ENCODE assay signal across 7 mouse cellular contexts in the genomic region with DNA sequence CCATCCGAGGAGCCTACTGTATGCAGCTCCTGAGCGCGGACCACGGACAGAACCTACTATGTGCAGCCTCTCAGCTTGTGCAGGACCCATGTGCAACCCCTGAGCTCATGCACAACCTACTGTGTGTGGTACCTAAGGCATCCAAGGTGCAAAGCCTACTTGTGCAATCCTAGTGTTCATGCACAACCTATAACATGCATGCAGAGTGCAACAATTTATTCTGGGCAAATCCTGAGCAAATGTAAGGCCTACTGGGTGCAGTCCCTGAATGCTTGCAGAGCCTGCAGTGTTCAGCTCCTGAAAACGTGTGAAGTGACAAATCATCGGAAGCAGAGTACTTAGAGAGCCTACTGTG. TPM values are rescaled to one million over a fixed set of nuclear protein-coding genes. Genes with fewer than 3 reads are reported as not detected.
DNase-seq lines count a peak whose midpoint lies in the region; ATAC-seq and TF ChIP-seq lines count a peak whose summit lies in the region.

No protein-coding gene starts in this region.

- no peaks in the 10 kb centered on the region for H3K9me3 ChIP-seq in forebrain, embryonic 13.5 days (replicated peaks)
- no peaks in the 10 kb centered on the region for H3K9me3 ChIP-seq in limb, embryonic 14.5 days (ENCODE audit: control insufficient read depth, low read length)
- H3K9me3 ChIP-seq in stomach, embryonic 14.5 days (ENCODE audit: control insufficient read depth, low read depth, low read length), result no peaks in the 10 kb centered on the region

- H3K4me3 ChIP-seq in lung, adult 2 months (replicated peaks; ENCODE audit: extremely low read depth, low read depth, low read length), result peak overlapping the region; percentile 35
- peak overlapping the region; percentile 32 for H3K4me3 ChIP-seq in forebrain, embryonic 13.5 days
- peak overlapping the region; percentile 36 for H3K4me3 ChIP-seq in limb, embryonic 14.5 days (replicated peaks; ENCODE audit: low read length)
- H3K4me3 ChIP-seq in stomach, embryonic 14.5 days (ENCODE audit: low read depth, low read length), result peak overlapping the region; percentile 25

- peak overlapping the region; percentile 17; the same call in 1 of the 2 replicates for H3K27ac ChIP-seq in forebrain, embryonic 13.5 days
- peak overlapping the region; percentile 83; the same call in 1 of the 2 replicates for H3K27ac ChIP-seq in limb, embryonic 14.5 days (replicated peaks; ENCODE audit: low read depth, low read length)
- no peak overlapping the region for H3K27ac ChIP-seq in stomach, embryonic 14.5 days (ENCODE audit: low read length)

- peak overlapping the region; percentile 45; the same call in 1 of the 2 replicates for H3K9ac ChIP-seq in forebrain, embryonic 13.5 days
- peak overlapping the region; percentile 40 for H3K9ac ChIP-seq in limb, embryonic 14.5 days (ENCODE audit: low read depth, low read length, severe bottlenecking)
- H3K9ac ChIP-seq in stomach, embryonic 14.5 days (replicated peaks; ENCODE audit: low read depth, low read length), result no peak overlapping the region

- no peak for DNase-seq in lung, adult 2 months
- no peak for DNase-seq in lung, postnatal 4 days
- no peak for DNase-seq in limb, embryonic 14.5 days (ENCODE audit: low spot score)
- no peak for DNase-seq in frontal cortex, postnatal 14 days (ENCODE audit: low spot score in 2 of 2)
- DNase-seq in spleen, postnatal 14 days (ENCODE audit: low spot score in 2 of 2), result no peak

- TF ChIP-seq CTCF in lung, adult 2 months (IDR thresholded peaks at IDR 0.05; ENCODE audit: insufficient read depth, low read length), result no peak

- no peak for ATAC-seq in forebrain, embryonic 13.5 days
- no peak for ATAC-seq in limb, embryonic 14.5 days (ENCODE audit: low FRiP score, low read depth)
- no peak for ATAC-seq in stomach, embryonic 14.5 days (ENCODE audit: insufficient number of reproducible peaks, insufficient read depth, low FRiP score, low read depth)

- WGBS in lung, adult 2 months, result 13% methylated on average over 6 of the region's 6 CpGs
- WGBS in forebrain, embryonic 13.5 days, result 14% methylated on average over 6 of the region's 6 CpGs
- 18% methylated on average over 6 of the region's 6 CpGs for WGBS in limb, embryonic 14.5 days
- 12% methylated on average over 6 of the region's 6 CpGs for WGBS in stomach, embryonic 14.5 days

- peak overlapping the region; percentile 63 for H3K4me2 ChIP-seq in forebrain, embryonic 13.5 days
- H3K4me2 ChIP-seq in limb, embryonic 14.5 days (replicated peaks; ENCODE audit: low read depth, low read length, severe bottlenecking), result peak overlapping the region; percentile 66
- H3K4me2 ChIP-seq in stomach, embryonic 14.5 days (replicated peaks; ENCODE audit: low read depth, low read length), result peak overlapping the region; percentile 73

- TF ChIP-seq POLR2A in lung, adult 2 months (IDR thresholded peaks at IDR 0.05; ENCODE audit: borderline replicate concordance, extremely low read depth, low read depth, low read length), result no peak
- no peak for TF ChIP-seq POLR2A in limb, embryonic 14.5 days (IDR thresholded peaks at IDR 0.05; ENCODE audit: borderline replicate concordance, extremely low read depth, insufficient read depth, insufficient read length)

- peaks cover 81% of the 10 kb centered on the region for H3K27me3 ChIP-seq in forebrain, embryonic 13.5 days
- peaks cover 5% of the 10 kb centered on the region; the same call in 1 of the 2 replicates for H3K27me3 ChIP-seq in limb, embryonic 14.5 days (ENCODE audit: control insufficient read depth, insufficient read depth, low read length)
- H3K27me3 ChIP-seq in stomach, embryonic 14.5 days (ENCODE audit: control insufficient read depth, insufficient read depth, low read length), result peaks cover 5% of the 10 kb centered on the region; the same call in 1 of the 2 replicates

- H3K4me1 ChIP-seq in lung, adult 2 months (ENCODE audit: control insufficient read depth, insufficient read depth, low read length), result peaks cover 63% of the 10 kb centered on the region
- peaks cover 84% of the 10 kb centered on the region for H3K4me1 ChIP-seq in forebrain, embryonic 13.5 days
- peaks cover 86% of the 10 kb centered on the region for H3K4me1 ChIP-seq in limb, embryonic 14.5 days (ENCODE audit: control insufficient read depth, insufficient read depth, low read length)
- H3K4me1 ChIP-seq in stomach, embryonic 14.5 days (ENCODE audit: control insufficient read depth, insufficient read depth, low read length), result peaks cover 74% of the 10 kb centered on the region

- no peaks in the 10 kb centered on the region for H3K36me3 ChIP-seq in forebrain, embryonic 13.5 days (ENCODE audit: poor library complexity, severe bottlenecking)
- no peaks in the 10 kb centered on the region for H3K36me3 ChIP-seq in limb, embryonic 14.5 days (ENCODE audit: control insufficient read depth, insufficient read depth, low read length)
- H3K36me3 ChIP-seq in stomach, embryonic 14.5 days (ENCODE audit: control insufficient read depth, insufficient read depth, low read length), result no peaks in the 10 kb centered on the region

RNA-seq across cellular contexts. Expression of gene Gadd45b, which starts 6.9 kb away (rescaled TPM):
- polyA plus RNA-seq in lung, adult 2 months (2012; rRNA removed), result 103 and 120 TPM in 2 replicates
- 4.9 and 5.1 TPM in 2 replicates for polyA plus RNA-seq in forebrain, embryonic 13.5 days (2015; fragmentation: Nextera tagmentation; extraction: Ambion mirVana)
- 46.2 and 52.2 TPM in 2 replicates for polyA plus RNA-seq in limb, embryonic 14.5 days (2012; rRNA removed)
- polyA plus RNA-seq in limb, embryonic 14.5 days (2014; fragmentation: Nextera tagmentation; extraction: Ambion mirVana), result 33.8 and 36.6 TPM in 2 replicates
- 16.1 and 20.7 TPM in 2 replicates for polyA plus RNA-seq in stomach, embryonic 14.5 days (2014; fragmentation: Nextera tagmentation; extraction: Ambion mirVana)

RNA-seq across cellular contexts. Expression of gene Lmnb2, which starts 18.7 kb away (rescaled TPM):
- 9.4 and 11.3 TPM in 2 replicates for polyA plus RNA-seq in lung, adult 2 months (2012; rRNA removed)
- polyA plus RNA-seq in forebrain, embryonic 13.5 days (2015; fragmentation: Nextera tagmentation; extraction: Ambion mirVana), result 54.0 and 54.9 TPM in 2 replicates
- polyA plus RNA-seq in limb, embryonic 14.5 days (2012; rRNA removed), result 75.9 and 77.5 TPM in 2 replicates
- 19.1 and 21.5 TPM in 2 replicates for polyA plus RNA-seq in limb, embryonic 14.5 days (2014; fragmentation: Nextera tagmentation; extraction: Ambion mirVana)
- polyA plus RNA-seq in stomach, embryonic 14.5 days (2014; fragmentation: Nextera tagmentation; extraction: Ambion mirVana), result 12.1 and 14.6 TPM in 2 replicates

RNA-seq across cellular contexts. Expression of gene Timm13, which starts 36.0 kb away (rescaled TPM):
- 157 and 196 TPM in 2 replicates for polyA plus RNA-seq in lung, adult 2 months (2012; rRNA removed)
- 356 and 364 TPM in 2 replicates for polyA plus RNA-seq in forebrain, embryonic 13.5 days (2015; fragmentation: Nextera tagmentation; extraction: Ambion mirVana)
- 187 and 229 TPM in 2 replicates for polyA plus RNA-seq in limb, embryonic 14.5 days (2012; rRNA removed)
- 330 and 335 TPM in 2 replicates for polyA plus RNA-seq in limb, embryonic 14.5 days (2014; fragmentation: Nextera tagmentation; extraction: Ambion mirVana)
- 340 and 345 TPM in 2 replicates for polyA plus RNA-seq in stomach, embryonic 14.5 days (2014; fragmentation: Nextera tagmentation; extraction: Ambion mirVana)
